Mouse (Mus musculus) kidney, postnatal 0 days (tissue): ENCODE measurements around the gene Gm20388. TPM values are rescaled to one million over a fixed set of nuclear protein-coding genes. Genes with fewer than 3 reads are reported as not detected.

Source experiments
- ATAC-seq: fragments of 200-750 bp; cut with Nextera tagmentation; replicated peaks from 2 replicates; pipeline ENCODE4 v1.8.0; 2017; ENCODE audit warnings: low read depth, moderate number of reproducible peaks, moderate TSS enrichment, moderate library complexity; ENCODE audit not compliant: low FRiP score
- DNase-seq: peaks from one replicate; pipeline ENCODE4 v3.0.0-alpha.2; 2016; ENCODE audit warnings: low spot score
- H3K27ac ChIP-seq: fragments of 300-500 bp; sonication (generic); 2 replicates; pipeline ENCODE4 v1.5.1; 2014; ENCODE audit warnings: mild to moderate bottlenecking
- H3K27me3 ChIP-seq: fragments of 300-500 bp; sonication (generic); 2 replicates; pipeline ENCODE4 v1.6.1; 2014; ENCODE audit warnings: low read length, mixed read lengths; ENCODE audit not compliant: insufficient read depth
- H3K36me3 ChIP-seq: fragments of 300-500 bp; sonication (generic); 2 replicates; pipeline ENCODE4 v1.6.1; 2014; ENCODE audit warnings: low read length, mixed read lengths; ENCODE audit not compliant: insufficient read depth
- H3K4me1 ChIP-seq: fragments of 300-500 bp; sonication (generic); replicated peaks from 2 replicates; pipeline ENCODE4 v1.6.1; 2014; ENCODE audit warnings: antibody characterized with exemption, low read length, mixed read lengths; ENCODE audit not compliant: insufficient read depth
- H3K4me2 ChIP-seq: fragments of 300-500 bp; sonication (generic); 2 replicates; pipeline ENCODE4 v1.6.1; 2014; ENCODE audit warnings: mild to moderate bottlenecking, low read length, moderate library complexity, mixed read lengths
- H3K4me3 ChIP-seq: fragments of 300-500 bp; sonication (generic); replicated peaks from 2 replicates; pipeline ENCODE4 v1.5.1; 2014; ENCODE audit warnings: low read depth, low read length
- H3K9ac ChIP-seq: fragments of 300-500 bp; sonication (generic); 2 replicates; pipeline ENCODE4 v1.6.1; 2014; ENCODE audit warnings: low read depth, low read length
- H3K9me3 ChIP-seq: fragments of 300-500 bp; sonication (generic); replicated peaks from 2 replicates; pipeline ENCODE4 v1.6.1; 2016; ENCODE audit warnings: low read length, inconsistent platforms, mixed read lengths
- CTCF ChIP-seq: IDR thresholded peaks from 2 replicates; pipeline ENCODE4 v1.5.1; 2016; ENCODE audit warnings: antibody characterized with exemption, low read depth, mild to moderate bottlenecking, moderate library complexity
- WGBS: fragments of 180-500 bp; shearing (Covaris S2); extraction: QIAGEN DNeasy Blood & Tissue Kit; methylation state at CpG from one replicate; pipeline ENCODE4 v1.1.7; 2014; 5-methylcytosine and 5-hydroxymethylcytosine counted together
- polyA plus RNA-seq: library from polyadenylated mRNA; unstranded; fragments of >200 nt; fragmentation: Nextera tagmentation; extraction: Ambion mirVana; gene quantifications from 2 replicates; pipeline ENCODE4 v1.2.1, GENCODE M21; 2015

Gene Gm20388
- polyA plus RNA-seq, 1 experiment from 2014 or later = not detected

DNA sequence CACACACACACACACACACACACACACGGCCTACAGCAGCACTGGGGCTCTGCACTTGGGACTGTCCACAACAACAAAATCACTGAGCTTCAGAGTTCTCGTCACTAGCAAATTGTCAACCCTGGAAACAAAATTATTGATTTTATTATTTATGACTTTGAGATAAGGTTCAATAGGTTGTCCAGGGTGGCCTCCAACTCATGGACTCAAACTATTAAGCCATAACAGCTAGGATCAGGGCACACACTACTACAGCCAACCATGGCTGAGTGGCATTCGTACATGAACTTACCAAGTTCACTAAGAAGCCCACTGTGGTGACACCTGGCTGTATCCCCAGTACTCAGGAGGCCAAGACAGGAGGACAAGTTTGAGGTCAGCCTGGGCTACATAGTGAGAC, 182.5 kb downstream of the Gm20388 start:
- DNase-seq (no peak), ATAC-seq (no peak)
- 100% methylated on average over 3 of the region's 3 CpGs for WGBS
- Histone ChIP-seq H3K36me3 (peaks cover 31% of the 10 kb centered on the region), H3K4me3 (no peak overlapping the region), H3K27ac (no peak overlapping the region), H3K9ac (no peak overlapping the region), H3K4me2 (no peak overlapping the region), H3K4me1 (no peaks in the 10 kb centered on the region), H3K27me3 (no peaks in the 10 kb centered on the region), H3K9me3 (no peaks in the 10 kb centered on the region)
- TF ChIP-seq CTCF = no peak

DNA sequence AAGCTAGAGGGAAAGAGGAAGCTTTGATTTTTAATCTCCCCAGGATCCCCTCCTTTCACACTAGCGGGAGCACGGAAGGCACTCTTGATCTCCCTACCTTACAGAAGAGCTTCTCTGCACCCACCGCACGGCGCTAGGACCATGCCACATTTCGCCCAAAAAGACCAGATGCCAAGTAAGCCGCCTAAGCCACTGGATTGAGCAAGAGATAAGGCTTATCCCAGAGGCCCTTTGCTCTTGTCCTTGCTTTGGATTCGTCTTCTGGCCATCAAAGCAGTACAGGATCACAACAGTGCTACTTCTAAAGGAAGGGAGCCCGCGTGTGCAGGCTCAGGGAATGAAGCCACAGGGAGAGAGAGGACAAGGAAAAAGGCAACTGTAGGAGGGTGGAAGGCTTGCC, 184.2 kb downstream of the Gm20388 start:
- DNase-seq (no peak), ATAC-seq (no peak)
- Histone ChIP-seq H3K9me3 (no peaks in the 10 kb centered on the region), H3K4me3 (no peak overlapping the region), H3K9ac (no peak overlapping the region), H3K36me3 (peaks cover 25% of the 10 kb centered on the region), H3K27me3 (no peaks in the 10 kb centered on the region), H3K4me2 (no peak overlapping the region), H3K4me1 (peaks cover under 1% of the 10 kb centered on the region; the same call in 1 of the 2 replicates), H3K27ac (no peak overlapping the region)
- WGBS = 88% methylated on average over 10 of the region's 10 CpGs
- no peak for TF ChIP-seq CTCF

DNA sequence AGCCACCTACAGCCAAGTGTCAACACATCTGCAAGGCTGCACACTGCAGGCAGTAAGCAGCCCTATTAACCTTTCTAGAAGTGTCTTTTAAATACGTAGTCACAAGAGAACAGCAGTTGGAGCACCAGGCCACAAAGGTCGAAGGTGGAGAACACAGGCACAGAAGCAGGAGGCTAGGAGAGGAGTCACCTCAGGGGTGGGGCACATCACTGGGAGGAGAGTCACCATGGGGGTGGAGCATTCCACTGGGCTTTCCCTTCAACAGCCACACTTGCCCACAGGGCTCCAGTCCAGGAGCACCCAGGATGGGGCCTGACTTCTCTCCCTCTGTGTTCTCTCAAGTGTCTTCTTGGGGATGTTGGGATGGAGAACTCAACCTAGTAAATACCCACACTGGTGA, 185.8 kb downstream of the Gm20388 start:
- WGBS = 68% methylated on average over 2 of the region's 2 CpGs

DNA sequence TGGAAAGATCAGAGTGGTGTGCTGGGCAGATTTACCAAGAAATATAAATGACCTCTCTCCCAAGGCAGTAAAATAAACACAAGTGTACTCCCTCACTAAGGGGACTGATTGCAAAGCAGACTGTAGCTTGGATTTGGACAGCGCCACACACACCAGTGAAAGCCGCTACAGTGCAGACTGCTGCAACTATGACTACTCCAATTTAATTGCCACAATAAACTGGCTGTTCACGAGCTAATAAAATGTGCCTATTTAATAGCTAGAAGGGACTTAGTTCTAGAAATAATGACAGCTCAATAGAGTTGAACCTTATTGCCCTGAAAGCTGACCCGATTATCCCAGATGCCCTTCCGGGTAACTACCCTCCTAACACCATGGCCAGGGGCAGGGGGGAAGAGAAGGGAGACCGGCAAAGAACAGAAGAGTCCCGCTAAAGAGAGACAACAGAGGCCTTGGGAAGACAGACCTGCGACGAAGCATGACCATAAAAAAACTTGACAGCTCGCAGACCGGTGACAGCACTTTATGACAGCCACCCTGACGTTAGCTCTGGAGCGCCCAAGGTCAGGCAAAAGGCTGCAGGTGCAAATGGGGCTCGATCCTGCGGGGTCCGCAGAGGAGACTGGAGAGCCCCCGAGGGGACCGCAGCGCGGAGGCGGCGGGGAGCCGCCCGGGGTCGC, 189.9 kb downstream of the Gm20388 start:
- H3K27me3 ChIP-seq = no peaks in the 10 kb centered on the region
- peak overlapping the region; percentile 89 for H3K27ac ChIP-seq
- no peak for TF ChIP-seq CTCF
- ATAC-seq (peak; percentile 8; the same call in 1 of the 2 replicates), DNase-seq (peak; percentile 40)
- peaks cover 12% of the 10 kb centered on the region for H3K4me1 ChIP-seq
- peak overlapping the region; percentile 97 for H3K4me3 ChIP-seq
- H3K9me3 ChIP-seq = no peaks in the 10 kb centered on the region
- WGBS = 2% methylated on average over 25 of the region's 25 CpGs
- peak overlapping the region; percentile 89 for H3K9ac ChIP-seq
- H3K4me2 ChIP-seq = peak overlapping the region; percentile 95
- H3K36me3 ChIP-seq = no peaks in the 10 kb centered on the region

More for the DNA sequence above, 185.8 kb downstream of the Gm20388 start:
- no peaks in the 10 kb centered on the region for H3K9me3 ChIP-seq
- H3K4me2 ChIP-seq = no peak overlapping the region
- no peak for TF ChIP-seq CTCF
- no peaks in the 10 kb centered on the region for H3K27me3 ChIP-seq
- no peak for DNase-seq
- no peak overlapping the region for H3K9ac ChIP-seq
- no peak for ATAC-seq
- H3K4me1 ChIP-seq = peaks cover 6% of the 10 kb centered on the region; the same call in 1 of the 2 replicates
- H3K4me3 ChIP-seq = no peak overlapping the region
- no peak overlapping the region for H3K27ac ChIP-seq
- peaks cover 13% of the 10 kb centered on the region; the same call in 1 of the 2 replicates for H3K36me3 ChIP-seq

DNA sequence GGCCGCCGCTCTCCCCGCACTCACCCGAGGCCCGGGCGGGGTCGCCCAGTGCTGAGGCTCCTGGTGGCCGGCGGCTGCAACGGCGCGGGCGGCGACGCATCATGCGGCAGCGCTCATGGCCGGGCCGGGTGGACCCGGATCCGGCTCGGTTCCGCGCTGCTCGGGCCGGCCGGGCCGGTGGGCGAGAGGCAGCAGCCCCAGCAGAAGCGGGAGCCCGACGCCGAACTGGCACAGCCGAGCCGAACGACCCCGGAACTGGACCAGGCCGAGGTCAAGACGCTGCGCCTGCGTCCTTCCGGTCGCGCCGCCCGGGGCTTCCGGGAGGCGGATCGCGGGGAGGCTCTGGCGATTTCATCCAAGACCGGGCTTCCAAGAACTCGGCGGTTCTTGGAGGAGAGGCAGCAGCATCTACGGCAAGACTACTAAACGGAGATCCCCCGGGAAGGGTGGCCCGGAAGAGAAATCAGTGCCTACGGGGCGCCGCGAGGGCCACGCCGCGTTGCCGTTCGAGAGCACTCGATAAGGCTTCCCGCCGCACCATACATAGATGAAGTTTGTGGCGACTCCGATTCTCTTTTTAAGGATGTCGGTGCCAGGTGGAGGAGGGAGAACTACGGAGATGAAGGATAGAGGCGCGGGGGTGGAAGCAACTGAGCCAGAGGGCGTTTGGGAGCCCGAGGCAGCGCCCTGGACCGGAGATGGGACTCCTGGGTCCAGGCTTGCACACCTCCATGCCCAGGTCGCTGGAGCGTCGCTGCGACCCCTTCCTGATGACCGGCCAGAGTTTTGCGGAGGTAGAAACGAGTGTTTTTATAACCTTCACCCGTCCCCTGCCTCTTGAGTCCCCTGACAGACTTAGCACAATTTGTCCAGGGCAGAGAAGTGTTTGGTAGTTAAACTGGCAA, 190.7 kb downstream of the Gm20388 start, which contains the start of gene Zdhhc7:
TSS of gene Zdhhc7 (minus strand) at position 415 of the 905 bp plus-strand sequence.
- Histone ChIP-seq H3K36me3 (no peaks in the 10 kb centered on the region), H3K27ac (peak within 1 kb of the TSS; percentile 89), H3K4me1 (peaks cover 12% of the 10 kb centered on the region), H3K9ac (peak within 1 kb of the TSS; percentile 89), H3K9me3 (no peaks in the 10 kb centered on the region), H3K4me2 (peak within 1 kb of the TSS; percentile 95), H3K27me3 (no peaks in the 10 kb centered on the region), H3K4me3 (peak within 1 kb of the TSS; percentile 97)
- peak; percentile 72 for ATAC-seq
- peak; percentile 85 for DNase-seq
- under 1% methylated on average over 87 of the region's 88 CpGs for WGBS
- TF ChIP-seq CTCF = no peak

DNA sequence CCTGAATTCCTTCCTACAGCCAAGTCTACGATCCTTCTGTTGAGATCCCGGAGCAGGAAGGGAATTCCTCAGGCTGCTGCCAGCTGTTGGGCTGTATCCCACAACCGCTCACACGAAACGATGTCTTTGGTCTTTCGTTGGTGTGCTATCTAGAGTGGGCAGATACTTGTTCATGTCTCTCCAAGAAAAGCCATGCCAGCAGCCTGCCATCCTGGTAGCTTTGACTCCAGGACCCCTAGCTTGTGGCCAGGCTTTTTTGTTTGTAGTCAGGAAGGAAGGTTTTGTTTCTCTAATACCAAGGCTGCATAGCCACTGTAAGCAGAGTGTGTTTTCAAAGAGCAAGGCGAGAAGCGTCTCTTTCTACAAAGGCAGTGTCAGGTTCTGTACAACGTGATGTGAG, 193.3 kb downstream of the Gm20388 start:
- Histone ChIP-seq H3K4me2 (no peak overlapping the region), H3K36me3 (no peaks in the 10 kb centered on the region), H3K9me3 (no peaks in the 10 kb centered on the region), H3K27me3 (no peaks in the 10 kb centered on the region), H3K27ac (peak overlapping the region; percentile 54), H3K9ac (no peak overlapping the region), H3K4me1 (peaks cover 12% of the 10 kb centered on the region), H3K4me3 (no peak overlapping the region)
- no peak for ATAC-seq
- 76% methylated on average over 9 of the region's 9 CpGs for WGBS
- no peak for DNase-seq
- no peak for TF ChIP-seq CTCF
